Mouse (Mus musculus) liver, postnatal 0 days (tissue): ENCODE measurements around the gene Zfp36l2. TPM values are rescaled to one million over a fixed set of nuclear protein-coding genes. Genes with fewer than 3 reads are reported as not detected.

Experiments
- ATAC-seq: fragments of 200-750 bp; cut with Nextera tagmentation; 2 replicates; pipeline ENCODE4 v1.8.0; 2017; ENCODE audit warnings: mild to moderate bottlenecking, moderate library complexity
- DNase-seq: peaks from one replicate; pipeline ENCODE4 v3.0.0-alpha.2; 2016
- H3K27ac ChIP-seq: fragments of 300-500 bp; sonication (generic); 2 replicates; pipeline ENCODE4 v1.5.1; 2014; ENCODE audit warnings: antibody characterized with exemption, moderate library complexity, mild to moderate bottlenecking, low read depth
- H3K27me3 ChIP-seq: fragments of 300-500 bp; sonication (generic); 2 replicates; pipeline ENCODE4 v1.6.1; 2014; ENCODE audit warnings: low read length, control low read depth, mixed read lengths; ENCODE audit not compliant: insufficient read depth
- H3K36me3 ChIP-seq: fragments of 300-500 bp; sonication (generic); replicated peaks from 2 replicates; pipeline ENCODE4 v1.6.1; 2014; ENCODE audit warnings: mild to moderate bottlenecking, control low read depth, low read length, moderate library complexity, mixed read lengths; ENCODE audit not compliant: insufficient read depth
- H3K4me1 ChIP-seq: fragments of 300-500 bp; sonication (generic); 2 replicates; pipeline ENCODE4 v1.6.1; 2014; ENCODE audit warnings: antibody characterized with exemption, mild to moderate bottlenecking, control low read depth; ENCODE audit not compliant: insufficient read depth
- H3K4me2 ChIP-seq: fragments of 300-500 bp; sonication (generic); 2 replicates; pipeline ENCODE4 v1.6.1; 2014; ENCODE audit warnings: low read depth, mild to moderate bottlenecking, low read length, moderate library complexity, mixed read lengths
- H3K4me3 ChIP-seq: fragments of 300-500 bp; sonication (generic); 2 replicates; pipeline ENCODE4 v1.5.1; 2014; ENCODE audit warnings: low read depth, low read length
- H3K9ac ChIP-seq: fragments of 300-500 bp; sonication (generic); replicated peaks from 2 replicates; pipeline ENCODE4 v1.6.1; 2014; ENCODE audit warnings: mild to moderate bottlenecking, moderate library complexity
- H3K9me3 ChIP-seq: fragments of 300-500 bp; sonication (generic); 2 replicates; pipeline ENCODE4 v1.6.1; 2016; ENCODE audit warnings: mild to moderate bottlenecking, control low read depth, low read length, mixed read lengths
- CTCF ChIP-seq: sonication (generic); IDR thresholded peaks from 2 replicates; pipeline ENCODE4 v1.5.1; 2016; ENCODE audit warnings: antibody characterized with exemption, low read depth
- EP300 ChIP-seq: IDR thresholded peaks from 2 replicates; pipeline ENCODE4 v1.6.1; 2016; ENCODE audit warnings: antibody characterized with exemption, low read depth, mild to moderate bottlenecking
- WGBS: fragments of 180-500 bp; shearing (Covaris S2); extraction: QIAGEN DNeasy Blood & Tissue Kit; methylation state at CpG from one replicate; pipeline ENCODE4 v1.1.7; 2014; ENCODE audit not compliant: insufficient replicate concordance; 5-methylcytosine and 5-hydroxymethylcytosine counted together
- polyA plus RNA-seq: library from polyadenylated mRNA; unstranded; fragments of >200 nt; fragmentation: Nextera tagmentation; extraction: Ambion mirVana; gene quantifications from 2 replicates; pipeline ENCODE4 v1.2.1, GENCODE M21; 2015

Gene Zfp36l2
- polyA plus RNA-seq, 1 experiment from 2014 or later: 7.6 TPM

DNA sequence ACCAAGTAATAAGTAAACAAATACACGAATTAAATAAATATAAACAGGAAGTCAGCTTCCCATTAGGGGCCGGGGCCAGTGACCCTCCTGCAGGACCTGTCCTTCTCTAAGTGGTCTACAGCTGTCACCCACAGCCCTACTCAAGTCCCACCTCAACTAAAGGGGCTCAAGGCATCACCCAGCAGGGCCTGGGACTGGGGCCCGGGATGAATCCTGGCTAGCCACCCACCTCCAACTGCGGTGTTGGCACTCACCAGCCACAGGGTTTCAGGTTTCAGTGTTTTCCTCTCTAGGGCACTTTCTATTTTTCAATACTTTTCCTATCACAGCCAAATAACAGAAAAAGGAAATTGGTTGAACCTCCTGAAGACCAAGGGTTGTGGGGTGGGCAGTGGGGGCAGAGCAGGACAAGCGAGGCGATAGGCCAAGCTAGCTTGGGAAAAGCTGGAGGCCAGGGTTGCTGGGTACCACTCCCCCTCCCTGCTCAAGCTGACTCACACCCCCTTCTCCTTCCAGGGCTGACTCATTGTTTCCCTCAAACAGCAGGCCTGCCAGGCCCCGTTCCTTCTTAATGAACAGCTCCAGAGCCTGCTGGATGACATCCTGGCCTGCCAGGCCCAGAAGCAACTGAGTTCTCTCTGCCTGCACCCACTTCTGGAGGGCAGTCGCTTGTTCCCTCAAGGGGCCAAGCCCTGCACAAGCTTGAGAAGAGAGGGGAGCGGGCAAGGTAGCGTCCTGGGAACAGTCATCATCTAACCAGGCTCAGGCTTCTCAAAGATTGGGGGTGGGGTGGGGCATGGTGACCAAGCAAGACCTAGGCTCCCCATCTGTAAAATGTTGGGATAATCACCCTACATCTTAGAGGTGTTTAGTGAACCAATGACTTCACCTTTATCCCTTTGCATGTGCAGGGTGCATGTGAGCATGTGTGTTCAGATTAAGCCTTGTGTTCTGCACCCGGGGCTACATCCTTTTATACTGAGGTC, 39.0 kb downstream of the Zfp36l2 start:
- ATAC-seq: peak; percentile 18; the same call in 1 of the 2 replicates
- H3K27ac ChIP-seq: peak overlapping the region; percentile 81
- H3K36me3 ChIP-seq: no peaks in the 10 kb centered on the region
- WGBS: 51% methylated on average over 11 of the region's 11 CpGs
- H3K4me2 ChIP-seq: no peak overlapping the region
- no peak for TF ChIP-seq EP300
- no peak overlapping the region for H3K4me3 ChIP-seq
- no peak for DNase-seq
- no peaks in the 10 kb centered on the region for H3K9me3 ChIP-seq
- no peaks in the 10 kb centered on the region for H3K27me3 ChIP-seq
- peaks cover 84% of the 10 kb centered on the region for H3K4me1 ChIP-seq
- H3K9ac ChIP-seq: peak overlapping the region; percentile 22; the same call in 1 of the 2 replicates

GRCm38 (mm10) chr17:84147183-84148108, 40.3 kb downstream of the Zfp36l2 start:
- H3K4me3 ChIP-seq: no peak overlapping the region
- WGBS: 32% methylated on average over 11 of the region's 11 CpGs
- H3K4me1 ChIP-seq: peaks cover 84% of the 10 kb centered on the region
- TF ChIP-seq EP300 (peak; percentile 92), CTCF (no peak)
- H3K27ac ChIP-seq: peak overlapping the region; percentile 81
- DNase-seq (peak; percentile 59), ATAC-seq (peak; percentile 71)
- no peaks in the 10 kb centered on the region for H3K36me3 ChIP-seq
- no peaks in the 10 kb centered on the region for H3K27me3 ChIP-seq
- H3K4me2 ChIP-seq: peak overlapping the region; percentile 44
- H3K9ac ChIP-seq: peak overlapping the region; percentile 47
- H3K9me3 ChIP-seq: no peaks in the 10 kb centered on the region

DNA sequence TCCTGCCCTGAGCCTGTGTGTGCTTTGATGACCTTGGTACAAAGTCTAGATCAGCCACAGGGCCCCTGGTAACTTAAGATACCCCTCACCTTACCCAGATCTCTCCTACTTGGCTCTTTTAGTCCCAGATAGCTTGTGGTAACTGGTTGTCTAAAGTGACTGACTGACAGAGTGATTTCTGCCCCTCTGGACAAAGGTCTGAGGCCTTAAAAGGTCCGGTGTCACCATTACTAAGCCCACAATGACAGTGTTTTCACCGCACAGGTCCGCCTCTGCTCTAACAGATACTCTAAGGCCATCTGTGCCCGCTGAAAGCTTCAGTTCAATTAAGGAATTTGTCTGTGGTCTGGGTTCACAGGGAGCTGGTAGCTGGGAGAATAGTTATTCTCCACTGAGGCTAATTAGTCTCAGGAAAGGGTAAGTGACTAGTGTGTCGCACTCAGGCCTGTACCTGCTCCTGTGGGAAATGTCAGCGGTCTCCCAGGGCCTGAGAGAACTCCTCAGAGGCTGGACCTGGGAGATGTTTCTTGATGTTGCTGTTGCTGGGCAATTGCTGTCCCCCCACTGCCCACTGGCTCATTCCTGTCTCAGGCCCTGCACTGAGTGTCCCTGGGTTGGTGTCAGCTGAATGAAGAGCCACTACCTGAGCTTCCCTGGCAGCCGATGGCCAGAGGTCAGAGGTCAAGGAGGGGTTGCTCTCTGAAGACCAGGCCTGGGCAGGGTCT, 41.1 kb downstream of the Zfp36l2 start:
- no peak for TF ChIP-seq EP300
- no peak for TF ChIP-seq CTCF
- Histone ChIP-seq H3K9ac (peak overlapping the region; percentile 47), H3K4me3 (no peak overlapping the region), H3K4me2 (peak overlapping the region; percentile 44), H3K27ac (peak overlapping the region; percentile 81), H3K9me3 (no peaks in the 10 kb centered on the region), H3K36me3 (no peaks in the 10 kb centered on the region), H3K4me1 (peaks cover 81% of the 10 kb centered on the region), H3K27me3 (no peaks in the 10 kb centered on the region)
- 41% methylated on average over 7 of the region's 7 CpGs for WGBS
- DNase-seq (no peak), ATAC-seq (peak; percentile 10; the same call in 1 of the 2 replicates)

GRCm38 (mm10) chr17:84145826-84146287, 41.9 kb downstream of the Zfp36l2 start:
- Histone ChIP-seq H3K9ac (peak overlapping the region; percentile 47), H3K27me3 (no peaks in the 10 kb centered on the region), H3K4me2 (peak overlapping the region; percentile 44), H3K27ac (peak overlapping the region; percentile 81), H3K9me3 (no peaks in the 10 kb centered on the region), H3K4me1 (peaks cover 83% of the 10 kb centered on the region), H3K36me3 (no peaks in the 10 kb centered on the region), H3K4me3 (no peak overlapping the region)
- DNase-seq: peak; percentile 56
- peak; percentile 13; the same call in 1 of the 2 replicates for ATAC-seq
- WGBS: 11% methylated on average over 10 of the region's 10 CpGs
- TF ChIP-seq CTCF (peak; percentile 22; the same call in 1 of the 2 replicates), EP300 (no peak; the same call in 1 of the 2 replicates)

DNA sequence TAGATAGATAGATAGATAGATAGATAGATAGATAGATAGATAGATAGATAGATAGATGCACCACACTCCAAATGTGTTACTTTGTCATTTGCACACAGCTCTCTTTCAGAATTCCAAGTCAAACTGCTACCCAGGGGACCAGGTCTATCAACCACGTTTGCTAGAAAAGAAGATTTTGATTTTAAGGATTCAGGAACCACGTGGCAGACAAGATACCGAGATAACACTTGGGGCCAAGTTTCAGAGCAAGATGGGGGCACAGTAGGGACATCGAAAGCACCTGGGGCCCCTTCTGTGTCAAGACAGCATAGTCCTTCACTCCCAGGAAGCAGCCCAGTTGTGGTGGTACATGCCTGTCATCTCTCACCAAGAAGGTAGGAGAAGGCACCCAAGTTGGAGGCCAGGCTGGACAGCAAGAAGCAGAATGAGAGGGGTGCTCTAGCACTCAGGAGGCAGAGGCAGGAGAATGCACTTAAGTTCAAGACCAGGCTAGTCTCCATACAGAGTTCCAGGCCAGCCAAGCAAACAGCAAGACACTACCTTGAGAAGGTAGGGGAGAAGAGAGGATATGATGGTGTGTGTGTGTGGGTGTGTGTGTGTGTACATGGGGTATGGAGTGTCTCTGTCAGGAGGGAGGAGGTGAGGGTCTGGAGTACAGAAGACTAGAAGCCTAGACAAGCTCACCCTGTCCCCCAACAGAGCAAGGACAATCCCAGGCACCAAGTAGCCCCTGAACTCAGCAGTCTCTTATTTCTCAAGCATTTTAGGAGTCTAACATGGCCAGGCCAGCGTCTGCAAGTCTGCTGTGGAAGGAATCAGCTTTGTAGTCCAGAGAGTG, 42.8 kb downstream of the Zfp36l2 start:
- Histone ChIP-seq H3K4me1 (peaks cover 91% of the 10 kb centered on the region), H3K36me3 (no peaks in the 10 kb centered on the region), H3K4me3 (no peak overlapping the region), H3K27ac (peak overlapping the region; percentile 81), H3K9me3 (no peaks in the 10 kb centered on the region), H3K27me3 (no peaks in the 10 kb centered on the region), H3K9ac (no peak overlapping the region), H3K4me2 (no peak overlapping the region)
- TF ChIP-seq CTCF: no peak
- TF ChIP-seq EP300: no peak
- WGBS: 49% methylated on average over 5 of the region's 5 CpGs
- DNase-seq (no peak), ATAC-seq (no peak)
